Mouse (Mus musculus) kidney, postnatal 25 days (tissue): ENCODE measurements at regions not wholly inside any gene's neighbourhood (a gene's known extent, or its start where the extent isn't known, plus 50 kb on each side); places are given as distances from the start of the nearest gene placed in this dataset.

Source experiments
- DNase-seq, 2 experiments: peaks; one replicate each; pipeline ENCODE4 v3.0.0; 2021; ENCODE audit warnings: mixed read lengths in 2 of 2

GRCm38 (mm10) chr1:189081267-189081666 lies 73.6 kb upstream of the Kctd3 start:
- no peak for DNase-seq

- DNase-seq: peak; percentile 60 to 70
These were observed 73.2 kb upstream of the Kctd3 start for GRCm38 (mm10) chr1:189080797-189081196.

- no peak for DNase-seq
These were observed 72.1 kb upstream of the Kctd3 start for GRCm38 (mm10) chr1:189079451-189080410.

GRCm38 (mm10) chr1:189077861-189078260 lies 70.2 kb upstream of the Kctd3 start:
- DNase-seq: no peak

- peak in 1 of 2 experiments; percentile 41 for DNase-seq
These were observed 68.6 kb upstream of the Kctd3 start for GRCm38 (mm10) chr1:189076276-189076675.

- peak; percentile 24 to 41 for DNase-seq
These were observed 68.0 kb upstream of the Kctd3 start for GRCm38 (mm10) chr1:189075671-189076070.

- no peak for DNase-seq
These were observed 64.9 kb upstream of the Kctd3 start for GRCm38 (mm10) chr1:189072516-189072915.

- no peak for DNase-seq
These were observed 60.6 kb upstream of the Kctd3 start for GRCm38 (mm10) chr1:189068204-189068603.

GRCm38 (mm10) chr1:189067204-189067960 lies 59.7 kb upstream of the Kctd3 start:
- DNase-seq: no peak

- DNase-seq: no peak
These were observed 59.0 kb upstream of the Kctd3 start for GRCm38 (mm10) chr1:189066446-189067151.

GRCm38 (mm10) chr1:189065152-189065910 lies 57.7 kb upstream of the Kctd3 start:
- DNase-seq: no peak

- DNase-seq: no peak
These were observed 57.0 kb upstream of the Kctd3 start for GRCm38 (mm10) chr1:189064629-189065028.

GRCm38 (mm10) chr1:189063699-189064098 lies 56.1 kb upstream of the Kctd3 start:
- DNase-seq: no peak

GRCm38 (mm10) chr1:189063209-189063608 lies 55.6 kb upstream of the Kctd3 start:
- no peak for DNase-seq
